Mouse (Mus musculus): ENCODE results near the gene Fbxo40.

- no peak for TF ChIP-seq POLR2A (IDR thresholded peaks at IDR 0.05; ENCODE audit: low read depth, low read length)
- no peak for TF ChIP-seq CTCF (IDR thresholded peaks at IDR 0.05; ENCODE audit: extremely low read depth, insufficient read depth, insufficient read length, insufficient replicate concordance)
Measured at GRCm38 (mm10) chr16:36943591-36943990, 46.7 kb downstream of the Fbxo40 start.

Measured in spleen, adult 2 months (tissue).